Mouse (Mus musculus) yolk sac, embryonic 10.5 days (tissue): ENCODE measurements around the gene Ctdnep1.

Source experiments
- DNase-seq: peaks from one replicate; pipeline ENCODE4 v3.0.0-alpha.2; 2017; ENCODE audit warnings: low spot score

The Ctdnep1 gene

GRCm38 (mm10) chr11:69981141-69981762, at the start of gene Ctdnep1:
Ctdnep1 (plus strand) TSS chr11:69981156.
- no peak for DNase-seq

GRCm38 (mm10) chr11:69931769-69932168, 49.2 kb upstream of the Ctdnep1 start:
- no peak for DNase-seq

GRCm38 (mm10) chr11:69932254-69932653, 48.7 kb upstream of the Ctdnep1 start:
- no peak for DNase-seq

GRCm38 (mm10) chr11:69933066-69933465, 47.9 kb upstream of the Ctdnep1 start:
- no peak for DNase-seq

- DNase-seq: peak; percentile 83
Measured at GRCm38 (mm10) chr11:69934169-69934568, 46.8 kb upstream of the Ctdnep1 start.

GRCm38 (mm10) chr11:69934681-69935080, 46.3 kb upstream of the Ctdnep1 start:
- DNase-seq: no peak

- peak; percentile 93 for DNase-seq
Measured at GRCm38 (mm10) chr11:69935137-69935879, 45.6 kb upstream of the Ctdnep1 start, which contains the start of gene Ybx2. Ybx2 (plus strand) TSS chr11:69935796.

- no peak for DNase-seq
Measured at GRCm38 (mm10) chr11:69936156-69936555, 44.8 kb upstream of the Ctdnep1 start.

GRCm38 (mm10) chr11:69936714-69937347, 44.1 kb upstream of the Ctdnep1 start:
- no peak for DNase-seq

- DNase-seq: no peak
Measured at GRCm38 (mm10) chr11:69937385-69937784, 43.6 kb upstream of the Ctdnep1 start.

GRCm38 (mm10) chr11:69937834-69938233, 43.1 kb upstream of the Ctdnep1 start:
- no peak for DNase-seq

GRCm38 (mm10) chr11:69938401-69938979, 42.5 kb upstream of the Ctdnep1 start:
- no peak for DNase-seq

GRCm38 (mm10) chr11:69939181-69939580, 41.8 kb upstream of the Ctdnep1 start:
- DNase-seq: no peak

GRCm38 (mm10) chr11:69939731-69940130, 41.2 kb upstream of the Ctdnep1 start:
- no peak for DNase-seq

GRCm38 (mm10) chr11:69940962-69941361, 40.0 kb upstream of the Ctdnep1 start:
- no peak for DNase-seq

- no peak for DNase-seq
Measured at GRCm38 (mm10) chr11:69945216-69945615, 35.7 kb upstream of the Ctdnep1 start.

- no peak for DNase-seq
Measured at GRCm38 (mm10) chr11:69945997-69946891, 34.7 kb upstream of the Ctdnep1 start.

- DNase-seq: no peak
Measured at GRCm38 (mm10) chr11:69947337-69948065, 33.5 kb upstream of the Ctdnep1 start.

GRCm38 (mm10) chr11:69948066-69948762, 32.7 kb upstream of the Ctdnep1 start, which contains the start of gene Slc2a4:
Slc2a4 (minus strand) TSS chr11:69948188.
- DNase-seq: peak; percentile 93

- DNase-seq: peak; percentile 81
Measured at GRCm38 (mm10) chr11:69948763-69949150, 32.2 kb upstream of the Ctdnep1 start.
